Mouse (Mus musculus) cerebellum, adult 2 months (tissue): ENCODE measurements around the gene Ap1s2. TPM values are rescaled to one million over a fixed set of nuclear protein-coding genes. Genes with fewer than 3 reads are reported as not detected.

ENCODE experiments used
- DNase-seq, 2 experiments: peaks; one replicate each; pipeline ENCODE4 v3.0.0; 2021
- H3K27ac ChIP-seq: fragments of 200-500 bp; 2 replicates; pipeline ENCODE4 v1.5.1; 2012; ENCODE audit warnings: low read length, control low read depth, inconsistent platforms; ENCODE audit not compliant: insufficient read depth
- H3K27me3 ChIP-seq: fragments of 200-500 bp; 2 replicates; pipeline ENCODE4 v1.6.1; 2012; ENCODE audit warnings: inconsistent platforms, mild to moderate bottlenecking, low read length, moderate library complexity; ENCODE audit not compliant: control insufficient read depth, insufficient read depth
- H3K4me1 ChIP-seq: fragments of 200-500 bp; 2 replicates; pipeline ENCODE4 v1.6.1; 2011; ENCODE audit warnings: low read length; ENCODE audit not compliant: control insufficient read depth, insufficient read depth
- H3K4me3 ChIP-seq: fragments of 200-500 bp; replicated peaks from 2 replicates; pipeline ENCODE3; 2011; ENCODE audit warnings: mild to moderate bottlenecking, low read depth, low read length, control low read depth; ENCODE audit not compliant: insufficient read depth
- CTCF ChIP-seq: fragments of 200-500 bp; IDR thresholded peaks from 2 replicates; pipeline ENCODE4 v1.5.1; 2011; ENCODE audit warnings: low read depth, mild to moderate bottlenecking, control low read depth, low read length, moderate library complexity, borderline replicate concordance; ENCODE audit not compliant: insufficient read depth
- POLR2A ChIP-seq: fragments of 200-500 bp; IDR thresholded peaks from 2 replicates; pipeline ENCODE4 v1.6.1; 2011; ENCODE audit warnings: low read length, control low read depth, borderline replicate concordance; ENCODE audit not compliant: insufficient read depth
- WGBS: fragments of 180-500 bp; shearing (Covaris S2); methylation state at CpG from one replicate; pipeline ENCODE4 v1.1.7; 2018; 5-methylcytosine and 5-hydroxymethylcytosine counted together
- polyA plus RNA-seq: library from polyadenylated mRNA; depleted of rRNA; stranded (reverse); fragments of >200 nt; gene quantifications from 2 replicates; pipeline ENCODE4 v1.2.3, GENCODE M21; 2012; rRNA removed

Ap1s2 gene
- polyA plus RNA-seq, 1 experiment = 57.8 TPM

DNA sequence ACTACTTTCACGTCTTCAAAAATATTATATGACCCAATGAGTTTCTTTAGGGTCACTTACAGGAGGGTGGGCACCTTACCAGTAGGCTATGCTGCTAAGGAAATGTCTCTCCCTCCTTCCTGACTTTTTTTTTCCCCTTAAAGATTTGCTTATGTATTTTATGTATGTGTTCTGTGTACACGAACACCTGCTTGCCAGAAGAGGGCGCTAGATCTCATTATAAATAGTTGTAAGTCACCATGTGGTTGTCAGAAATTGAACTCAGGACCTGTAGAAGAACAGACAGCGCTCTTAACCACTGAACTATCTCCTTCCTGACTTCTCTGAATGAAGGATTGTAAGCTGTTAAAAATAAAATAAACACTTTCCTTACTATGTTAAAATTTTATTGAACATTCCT lies 72.7 kb downstream of the Ap1s2 start:
- Histone ChIP-seq H3K4me3 (no peak overlapping the region), H3K27ac (no peak overlapping the region), H3K27me3 (no peaks in the 10 kb centered on the region), H3K4me1 (no peaks in the 10 kb centered on the region)
- 53% methylated on average over 4 of the region's 4 CpGs for WGBS
- DNase-seq = no peak
- no peak for TF ChIP-seq CTCF
- no peak for TF ChIP-seq POLR2A

DNA sequence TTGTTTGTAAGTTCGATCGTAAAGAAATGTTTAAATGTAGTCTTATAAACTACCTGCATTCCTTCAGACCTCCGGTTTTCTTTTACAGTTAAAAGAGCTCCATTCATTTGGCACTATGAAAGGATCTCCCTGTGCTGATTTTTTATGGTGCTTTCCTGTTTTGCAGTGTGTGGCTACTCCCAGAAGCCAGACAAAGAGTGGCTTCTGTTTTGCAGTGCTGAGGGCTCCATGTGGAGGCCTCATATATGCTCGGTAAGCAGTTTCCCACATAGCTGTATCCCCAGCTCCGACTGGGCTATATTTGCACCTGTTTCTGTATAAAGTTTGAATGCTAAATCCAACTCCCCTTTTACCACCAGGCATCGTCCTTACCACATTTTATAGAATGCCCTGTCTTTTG lies 73.3 kb downstream of the Ap1s2 start:
- no peaks in the 10 kb centered on the region for H3K4me1 ChIP-seq
- no peak overlapping the region for H3K27ac ChIP-seq
- no peak for DNase-seq
- TF ChIP-seq POLR2A (no peak), CTCF (no peak)
- WGBS = 76% methylated on average over 6 of the region's 6 CpGs
- H3K4me3 ChIP-seq = no peak overlapping the region
- no peaks in the 10 kb centered on the region for H3K27me3 ChIP-seq

Other genes with a start within 250 kb of the Ap1s2 start
- 1.3 and 1.5 TPM in 2 replicates for gene Rnf138rt1, start 147.7 kb upstream of the Ap1s2 start, polyA plus RNA-seq
- gene Zrsr2, start 49.6 kb downstream of the Ap1s2 start, polyA plus RNA-seq = 32.4 and 36.8 TPM in 2 replicates
- gene Car5b, start 119.0 kb downstream of the Ap1s2 start, polyA plus RNA-seq = 3.4 and 3.6 TPM in 2 replicates
- 9.0 and 9.7 TPM in 2 replicates for gene Siah1b, start 167.5 kb downstream of the Ap1s2 start, polyA plus RNA-seq
- 0.22 and 0.23 TPM in 2 replicates for gene Cltrn, start 179.8 kb downstream of the Ap1s2 start, polyA plus RNA-seq
- gene Ace2, start 230.3 kb downstream of the Ap1s2 start, polyA plus RNA-seq = 1.2 and 1.3 TPM in 2 replicates